Mouse (Mus musculus): ENCODE measurements at regions not wholly inside any gene's neighbourhood (a gene's known extent, or its start where the extent isn't known, plus 50 kb on each side); places are given as distances from the start of the nearest gene placed in this dataset.

DNA sequence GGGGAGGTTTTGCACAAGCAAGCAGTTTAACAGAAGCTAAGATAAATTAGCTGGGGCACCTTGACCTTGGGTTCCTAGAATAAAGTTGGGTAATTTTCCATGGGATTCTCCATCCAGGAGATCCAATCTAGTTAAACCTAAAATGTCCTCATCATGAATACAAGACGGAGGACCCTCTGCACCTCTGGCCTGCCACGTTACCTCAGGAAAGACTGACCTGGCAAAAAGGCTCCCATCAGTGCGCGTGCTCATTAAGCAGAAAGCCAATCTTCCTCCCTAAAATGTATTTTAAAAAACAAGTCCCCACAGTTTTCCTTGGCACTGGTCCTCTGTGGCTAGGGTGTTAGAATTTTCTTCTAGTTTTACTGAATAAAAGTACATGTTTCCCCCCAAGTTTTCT lies 134.9 kb downstream of the Foxo1 start:
- TF ChIP-seq CTCF (IDR thresholded peaks at IDR 0.05; ENCODE audit: low read depth), result no peak
- TF ChIP-seq EP300 (IDR thresholded peaks at IDR 0.05; ENCODE audit: low read depth), result no peak
